Mouse (Mus musculus): Measurements from ENCODE around the gene Ccdc113.
"Not testable (repeated sequence)": the region's sequence is repeated elsewhere in the genome, so short reads cannot be mapped to it uniquely, and the experiment has no call there.

Gene Ccdc113

GRCm38 (mm10) chr8:95601306-95601705, 67.4 kb downstream of the Ccdc113 start:
- no peak for DNase-seq (ENCODE audit: low read depth, low spot score)

- no peak for DNase-seq (ENCODE audit: low read depth, low spot score)
Measured at GRCm38 (mm10) chr8:95602168-95602567, 68.3 kb downstream of the Ccdc113 start.

- not testable (repeated sequence) for DNase-seq (ENCODE audit: low read depth, low spot score)
Measured at GRCm38 (mm10) chr8:95606509-95606908, 72.6 kb downstream of the Ccdc113 start.

GRCm38 (mm10) chr8:95607210-95607609, 73.3 kb downstream of the Ccdc113 start:
- no peak for DNase-seq (ENCODE audit: low read depth, low spot score)

Measured in CD4-positive, CD25-positive, alpha-beta regulatory T cell, adult 2 months (primary cell).